Mouse (Mus musculus) heart, adult 2 months (tissue): Measurements from ENCODE around the gene Sf3b4. TPM values are rescaled to one million over a fixed set of nuclear protein-coding genes. Genes with fewer than 3 reads are reported as not detected.
"Not testable (repeated sequence)": the region's sequence is repeated elsewhere in the genome, so short reads cannot be mapped to it uniquely, and the experiment has no call there.

Experiments used
- DNase-seq, 2 experiments: peaks; one replicate each; pipeline ENCODE4 v3.0.0; 2021
- H3K27ac ChIP-seq: fragments of 200-600 bp; 2 replicates; pipeline ENCODE4 v1.8.1; 2022
- H3K27me3 ChIP-seq: fragments of 200-500 bp; 2 replicates; pipeline ENCODE4 v1.6.1; 2012; ENCODE audit warnings: mild to moderate bottlenecking, low read length, inconsistent platforms, mixed read lengths; ENCODE audit not compliant: control insufficient read depth, insufficient read depth
- H3K36me3 ChIP-seq: fragments of 200-500 bp; 2 replicates; pipeline ENCODE4 v1.6.1; 2012; ENCODE audit warnings: low read length, inconsistent platforms; ENCODE audit not compliant: control insufficient read depth, insufficient read depth
- H3K4me1 ChIP-seq: fragments of 200-500 bp; 2 replicates; pipeline ENCODE4 v1.6.1; 2011; ENCODE audit warnings: low read length; ENCODE audit not compliant: control insufficient read depth, insufficient read depth
- H3K4me3 ChIP-seq: fragments of 200-600 bp; 2 replicates; pipeline ENCODE4 v1.8.1; 2022
- H3K79me2 ChIP-seq: fragments of 200-500 bp; replicated peaks from 2 replicates; pipeline ENCODE4 v1.6.1; 2012; ENCODE audit warnings: mild to moderate bottlenecking, inconsistent platforms, low read length, moderate library complexity, mixed read lengths; ENCODE audit not compliant: control insufficient read depth, insufficient read depth
- H3K9ac ChIP-seq: fragments of 200-500 bp; 2 replicates; pipeline ENCODE4 v1.6.1; 2012; ENCODE audit warnings: low read depth, mild to moderate bottlenecking, control low read depth, inconsistent platforms, low read length, mixed read lengths
- CTCF ChIP-seq: fragments of 200-600 bp; IDR thresholded peaks from 2 replicates; pipeline ENCODE4 v1.8.1; 2022; ENCODE audit warnings: antibody characterized with exemption, mild to moderate bottlenecking, moderate library complexity
- EP300 ChIP-seq: fragments of 200-500 bp; IDR thresholded peaks from 2 replicates; pipeline ENCODE4 v1.6.1; 2011; ENCODE audit warnings: low read depth, low read length, control low read depth; ENCODE audit not compliant: insufficient read depth
- POLR2A ChIP-seq: fragments of 200-500 bp; IDR thresholded peaks from 2 replicates; pipeline ENCODE4 v1.6.1; 2011; ENCODE audit warnings: mild to moderate bottlenecking, low read depth, low read length, control low read depth; ENCODE audit not compliant: insufficient read depth
- WGBS: fragments of 180-500 bp; shearing (Covaris S2); methylation state at CpG from one replicate; pipeline ENCODE4 v1.1.7; 2018; 5-methylcytosine and 5-hydroxymethylcytosine counted together
- intact Hi-C: fragments of 180-260 bp; cut with DNase I; formaldehyde crosslinking; loops from one replicate; pipeline ENCODE4 v1.15.1; 2025
- polyA plus RNA-seq: library from polyadenylated mRNA; depleted of rRNA; stranded (reverse); fragments of >200 nt; gene quantifications from 2 replicates; pipeline ENCODE4 v1.2.3, GENCODE M21; 2012
- total RNA-seq, 2 experiments: library from RNA; stranded (reverse); gene quantifications; 2 replicates each; pipeline ENCODE4 v1.2.3; 2021

Gene Sf3b4
- total and polyA plus RNA-seq, 3 experiments: 15.7 to 23.0 (median 16.5) TPM

DNA sequence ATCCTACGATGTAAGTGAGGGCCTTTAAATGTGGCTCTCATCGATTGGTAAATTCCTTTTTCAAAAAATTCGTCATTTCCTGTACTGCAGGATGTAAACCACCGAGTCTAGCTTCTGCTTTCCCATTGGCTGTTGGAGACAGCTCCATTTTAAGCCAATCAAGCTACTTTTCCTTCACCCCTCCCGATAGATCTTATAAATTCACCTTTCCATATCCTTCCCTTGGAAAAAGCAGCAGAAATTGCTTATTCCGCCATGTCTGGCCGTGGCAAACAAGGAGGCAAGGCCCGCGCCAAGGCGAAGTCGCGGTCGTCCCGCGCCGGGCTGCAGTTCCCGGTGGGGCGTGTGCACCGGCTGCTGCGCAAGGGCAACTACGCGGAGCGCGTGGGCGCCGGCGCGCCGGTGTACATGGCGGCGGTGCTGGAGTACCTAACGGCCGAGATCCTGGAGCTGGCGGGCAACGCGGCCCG, 47.6 kb downstream of the Sf3b4 start, which contains the start of the genes Bola1 and Hist2h2ab:
TSS of gene Bola1 (minus strand) at position 49 of the 470 bp plus-strand sequence.
TSS of gene Hist2h2ab (plus strand) at position 205 of the 470 bp plus-strand sequence.
- DNase-seq: peak; percentile 87 to 88
- Histone ChIP-seq H3K4me3 (peak within 1 kb of the TSS; percentile 57), H3K27ac (peak within 1 kb of the TSS; percentile 98), H3K27me3 (no peaks in the 10 kb centered on the region), H3K4me1 (peaks cover 7% of the 10 kb centered on the region), H3K79me2 (no peaks in the 10 kb centered on the region), H3K36me3 (peaks cover 2% of the 10 kb centered on the region), H3K9ac (peak within 1 kb of the TSS; percentile 97)
- intact Hi-C loops: loop anchor here (1.0 to 5.0 kb wide), 4 partner anchors 44 to 327 kb away; partner anchors contain the start of genes Aph1a, BC028528 and Hist2h4
- WGBS: under 1% methylated on average over 37 of the region's 37 CpGs
- TF ChIP-seq CTCF: no peak
- peak; percentile 31; the same call in 1 of the 2 replicates for TF ChIP-seq EP300
- TF ChIP-seq POLR2A: peak; percentile 74

DNA sequence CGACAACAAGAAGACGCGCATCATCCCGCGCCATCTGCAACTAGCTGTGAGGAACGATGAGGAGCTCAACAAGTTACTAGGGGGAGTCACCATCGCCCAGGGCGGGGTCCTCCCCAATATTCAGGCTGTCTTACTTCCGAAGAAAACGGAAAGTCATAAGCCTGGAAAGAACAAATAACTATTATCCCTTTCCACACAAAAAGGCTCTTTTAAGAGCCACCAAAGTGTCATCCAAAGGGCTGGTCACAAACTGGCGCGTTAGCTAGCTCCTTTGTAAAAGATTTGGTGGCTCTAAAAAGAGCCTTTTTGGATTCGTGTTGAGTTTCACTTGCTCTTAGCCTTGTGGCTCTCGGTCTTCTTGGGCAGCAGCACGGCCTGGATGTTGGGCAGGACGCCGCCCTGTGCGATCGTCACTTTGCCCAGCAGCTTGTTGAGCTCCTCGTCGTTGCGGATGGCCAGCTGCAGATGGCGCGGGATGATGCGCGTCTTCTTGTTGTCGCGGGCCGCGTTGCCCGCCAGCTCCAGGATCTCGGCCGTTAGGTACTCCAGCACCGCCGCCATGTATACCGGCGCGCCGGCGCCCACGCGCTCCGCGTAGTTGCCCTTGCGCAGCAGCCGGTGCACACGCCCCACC, 48.1 kb downstream of the Sf3b4 start:
- H3K79me2 ChIP-seq, DNase-seq, H3K36me3 ChIP-seq, H3K27me3 ChIP-seq, H3K4me1 ChIP-seq: not testable (repeated sequence)
- Histone ChIP-seq H3K9ac (peak overlapping the region; percentile 97), H3K4me3 (peak overlapping the region; percentile 57), H3K27ac (peak overlapping the region; percentile 98)
- under 1% methylated on average over 42 of the region's 47 CpGs for WGBS
- intact Hi-C loops: loop anchor here (1.0 to 5.0 kb wide), 2 partner anchors 43 to 328 kb away; partner anchors contain the start of genes Aph1a, BC028528 and Hist2h4

- Histone ChIP-seq H3K79me2 (peaks cover 2% of the 10 kb centered on the region; the same call in 1 of the 2 replicates), H3K9ac (peak within 1 kb of the TSS; percentile 97), H3K4me1 (peaks cover 7% of the 10 kb centered on the region), H3K36me3 (peaks cover 2% of the 10 kb centered on the region), H3K27ac (peak within 1 kb of the TSS; percentile 98), H3K4me3 (peak within 1 kb of the TSS; percentile 57), H3K27me3 (no peaks in the 10 kb centered on the region)
- peak; percentile 85 to 91 for DNase-seq
- under 1% methylated on average over 43 of the region's 43 CpGs for WGBS
- intact Hi-C loops: loop anchor here (1.0 to 5.0 kb wide), 2 partner anchors 42 to 329 kb away; partner anchors contain the start of genes Aph1a, BC028528 and Hist2h4
- peak; percentile 98 for TF ChIP-seq POLR2A
- peak; percentile 66 for TF ChIP-seq EP300
- TF ChIP-seq CTCF: peak; percentile 26
Measured at GRCm38 (mm10) chr3:96220765-96221639, 48.9 kb downstream of the Sf3b4 start, which contains the start of the genes Hist2h2ac and Hist2h2be. Gene Hist2h2ac (minus strand): TSS chr3:96220880. Gene Hist2h2be (plus strand): TSS chr3:96221119.

GRCm38 (mm10) chr3:96221640-96222038, 49.5 kb downstream of the Sf3b4 start:
- Histone ChIP-seq H3K79me2 (peaks cover 2% of the 10 kb centered on the region; the same call in 1 of the 2 replicates), H3K27me3 (no peaks in the 10 kb centered on the region), H3K4me3 (peak overlapping the region; percentile 57), H3K4me1 (peaks cover 7% of the 10 kb centered on the region), H3K36me3 (peaks cover 2% of the 10 kb centered on the region), H3K9ac (peak overlapping the region; percentile 69), H3K27ac (peak overlapping the region; percentile 98)
- DNase-seq: peak; percentile 34 to 50
- intact Hi-C loops: loop anchor here (2.0 to 5.0 kb wide), 2 partner anchors 15 to 329 kb away; partner anchors contain the start of genes Aph1a and BC028528
- WGBS: 40% methylated on average over 9 of the region's 9 CpGs
- no peak for TF ChIP-seq CTCF
- TF ChIP-seq POLR2A: no peak
- TF ChIP-seq EP300: no peak

- TF ChIP-seq CTCF: no peak
- TF ChIP-seq EP300: no peak
- TF ChIP-seq POLR2A: no peak
- Histone ChIP-seq H3K4me3 (no peak overlapping the region), H3K79me2 (peaks cover 2% of the 10 kb centered on the region; the same call in 1 of the 2 replicates), H3K27ac (no peak overlapping the region), H3K9ac (no peak overlapping the region), H3K4me1 (peaks cover 7% of the 10 kb centered on the region), H3K36me3 (peaks cover 2% of the 10 kb centered on the region), H3K27me3 (no peaks in the 10 kb centered on the region)
- DNase-seq: no peak
- WGBS: 81% methylated on average over 4 of the region's 4 CpGs
- intact Hi-C loops: loop anchor here (2.0 to 5.0 kb wide), 2 partner anchors 14 to 330 kb away; partner anchors contain the start of genes Aph1a and BC028528
Measured at GRCm38 (mm10) chr3:96222774-96223173, 50.6 kb downstream of the Sf3b4 start.
